Mouse (Mus musculus) stomach, postnatal 0 days (tissue): ENCODE results near the gene Nucks1.

ENCODE experiments used
- CTCF ChIP-seq: IDR thresholded peaks from 2 replicates; pipeline ENCODE4 v1.5.1; 2016; ENCODE audit warnings: antibody characterized with exemption, low read depth, mild to moderate bottlenecking, moderate library complexity
- EP300 ChIP-seq: optimal IDR thresholded peaks from 2 replicates; pipeline ENCODE3; 2016; ENCODE audit warnings: antibody characterized with exemption

DNA sequence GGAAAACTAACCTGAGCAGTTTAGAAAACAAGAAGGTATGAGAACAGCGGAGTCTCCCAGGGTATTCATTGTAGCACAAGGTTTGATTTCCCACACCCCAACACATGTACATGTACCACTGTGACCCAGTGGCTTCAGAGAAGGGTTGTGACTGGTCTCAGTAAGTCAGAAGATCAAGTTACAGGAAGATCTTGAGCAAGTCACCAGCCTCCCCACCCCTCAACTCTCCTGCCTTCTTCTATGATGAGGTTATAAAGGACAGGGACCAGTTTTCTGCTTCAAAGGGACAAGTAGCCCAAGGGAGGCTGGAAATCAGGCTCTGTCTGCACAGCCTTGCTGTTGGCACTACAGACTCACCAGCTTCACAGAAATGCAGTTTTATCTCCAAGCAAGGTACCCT, 31.2 kb downstream of the Nucks1 start:
- TF ChIP-seq EP300 (no peak), CTCF (no peak)
